Mouse (Mus musculus) CD4-positive, CD25-positive, alpha-beta regulatory T cell, adult 4 months (primary cell): ENCODE results near the gene Dhrs1. TPM values are rescaled to one million over a fixed set of nuclear protein-coding genes. Genes with fewer than 3 reads are reported as not detected.
A peak's percentile ranks its signal among the peaks of the same experiment; 100 is the strongest.

ENCODE experiments used
- ATAC-seq: one replicate; pipeline ENCODE4 v1.8.0; 2017
- polyA plus RNA-seq, 2 experiments: library from polyadenylated mRNA; unstranded; fragments of 100-300 nt; shearing (Covaris generic); gene quantifications; one replicate each; pipeline ENCODE4 v1.2.1; 2017

The Dhrs1 gene
- polyA plus RNA-seq: 10 to 100 TPM; 40.8 to 46.5 TPM

DNA sequence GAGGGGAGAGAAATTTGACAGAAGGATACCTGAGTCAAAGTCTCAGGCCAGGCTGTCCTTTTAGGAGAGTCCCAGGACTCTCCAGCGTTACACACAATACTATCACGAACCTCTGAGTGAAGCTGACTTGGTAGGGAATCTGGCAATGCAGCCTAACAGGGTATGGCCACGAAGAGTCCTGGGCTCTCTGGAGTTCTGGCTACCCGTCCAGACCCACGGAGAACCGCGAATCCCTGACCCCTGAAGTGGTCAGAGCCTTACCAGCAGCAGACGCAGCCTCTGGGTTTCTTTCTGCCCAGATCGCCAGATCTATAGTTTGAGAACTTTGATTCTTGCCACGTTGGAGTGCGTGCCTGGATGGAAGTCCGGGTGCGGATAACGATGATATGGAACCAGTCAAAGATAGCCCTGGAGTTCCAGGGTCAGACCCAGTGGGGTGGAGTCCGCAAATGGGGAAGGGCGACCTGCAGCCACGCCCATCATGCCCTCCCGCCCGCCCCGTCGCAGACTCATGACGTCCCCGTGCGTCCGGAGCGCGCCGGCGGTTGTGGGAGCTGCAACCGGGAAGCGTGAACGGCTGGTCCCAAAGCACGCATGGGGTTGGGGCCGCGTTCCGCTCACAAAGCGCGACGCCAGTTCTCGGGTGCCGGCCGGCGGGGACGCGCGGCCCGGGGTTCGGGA lies at the start of gene Dhrs1, which contains the start of gene Nop9:
Gene Dhrs1, minus strand, starts transcription at position 511 of the 681 bp plus-strand sequence.
Gene Nop9, plus strand, starts transcription at position 514 of the 681 bp plus-strand sequence.
- ATAC-seq: peak; percentile 74

DNA sequence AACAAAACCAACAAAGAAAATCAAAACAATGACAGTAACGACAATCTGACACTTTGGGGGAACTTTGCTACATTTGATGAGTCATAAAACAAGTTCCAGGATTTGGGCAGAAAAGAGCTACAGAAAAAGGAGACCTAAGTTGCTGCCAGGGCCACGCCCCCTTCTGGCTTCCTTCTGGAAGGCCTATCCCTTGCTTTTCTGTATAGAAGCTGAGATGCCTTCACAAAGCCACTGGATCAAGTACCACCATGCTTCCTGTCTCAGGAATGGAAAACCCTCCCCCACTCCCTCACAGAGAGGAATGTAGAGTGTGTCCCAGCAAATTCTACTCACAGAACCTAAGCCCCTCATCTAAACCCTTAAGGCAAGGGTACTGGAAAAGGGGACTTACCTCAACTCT lies 48.5 kb upstream of the Dhrs1 start:
- no peak for ATAC-seq

DNA sequence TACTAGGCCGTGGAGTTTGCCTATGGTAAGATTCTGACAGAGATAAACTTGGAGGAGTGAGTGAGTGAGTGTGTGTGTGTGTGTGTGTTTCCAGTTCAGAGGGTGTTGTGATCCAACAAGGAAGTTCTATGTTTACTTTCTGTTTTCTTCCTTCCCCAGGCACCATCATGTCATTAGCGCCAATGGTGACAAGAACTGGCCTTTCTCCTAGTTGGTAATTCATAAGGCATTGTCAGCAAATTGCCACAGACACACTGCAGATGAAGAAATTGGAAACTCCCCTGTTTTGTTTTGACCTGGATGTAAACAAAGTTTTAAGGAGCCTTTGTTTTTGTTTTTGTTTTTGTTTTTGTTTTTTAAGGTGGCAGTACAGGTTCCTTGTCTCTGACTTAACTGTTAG lies 48.0 kb upstream of the Dhrs1 start:
- ATAC-seq: no peak

DNA sequence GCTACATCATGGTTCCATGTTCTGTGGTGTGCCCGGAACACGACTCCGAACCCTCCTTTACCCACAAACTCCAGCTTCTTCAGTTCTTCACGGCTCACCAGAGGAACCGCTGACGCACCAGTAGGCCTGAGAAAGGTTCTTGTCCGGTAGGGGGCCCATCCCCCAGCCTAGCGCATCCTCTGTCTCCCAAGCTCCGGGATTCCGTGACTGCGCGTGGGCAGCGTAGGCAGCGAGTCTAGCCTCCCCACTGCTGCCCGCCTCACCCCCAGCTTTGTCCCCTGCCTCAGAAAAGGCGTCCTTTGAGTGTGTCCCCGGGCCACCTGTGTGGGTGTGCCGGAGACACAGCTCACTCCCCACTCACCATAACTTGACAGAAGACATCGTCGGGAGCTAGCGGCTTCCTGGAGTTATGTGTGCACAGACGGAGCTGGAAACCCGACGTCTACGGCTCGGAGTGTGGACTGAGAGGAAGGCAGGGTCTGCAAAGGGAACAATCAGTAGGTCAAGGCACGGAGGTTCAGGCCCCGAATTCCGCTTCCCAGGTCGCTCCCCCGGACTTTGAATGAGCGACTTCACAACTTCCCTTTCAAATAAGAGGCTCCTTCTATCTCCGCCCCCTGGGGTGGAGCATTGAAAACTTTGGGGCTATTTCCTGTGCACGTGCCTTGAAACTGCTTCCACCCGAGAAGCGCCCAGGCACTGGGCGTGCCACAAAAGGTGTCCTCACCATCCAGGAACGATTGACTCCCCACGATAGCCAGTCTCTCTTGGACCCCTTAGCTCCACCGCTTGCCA lies 43.0 kb upstream of the Dhrs1 start, which contains the start of gene Ripk3:
Gene Ripk3, minus strand, starts transcription at position 610 of the 795 bp plus-strand sequence.
- peak; percentile 97 for ATAC-seq

DNA sequence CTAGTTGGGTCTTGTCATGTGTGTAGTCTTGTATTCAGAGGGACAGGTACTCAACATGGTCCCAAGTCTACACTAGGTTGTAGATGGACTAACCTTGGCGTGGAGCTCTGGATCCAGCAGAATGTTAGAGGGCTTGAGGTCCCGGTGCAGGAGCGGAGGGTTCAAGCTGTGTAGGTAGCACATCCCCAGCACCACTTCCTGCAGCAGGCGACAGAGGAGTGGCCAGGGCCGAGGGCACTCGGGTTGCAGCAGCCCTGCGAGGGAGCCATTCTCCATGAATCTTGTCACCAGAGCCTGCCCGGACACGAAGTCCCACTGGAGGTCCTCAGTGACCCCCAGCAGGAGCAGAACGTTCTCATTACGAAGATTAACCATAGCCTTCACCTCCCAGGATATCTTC lies 42.2 kb upstream of the Dhrs1 start:
- ATAC-seq: no peak

DNA sequence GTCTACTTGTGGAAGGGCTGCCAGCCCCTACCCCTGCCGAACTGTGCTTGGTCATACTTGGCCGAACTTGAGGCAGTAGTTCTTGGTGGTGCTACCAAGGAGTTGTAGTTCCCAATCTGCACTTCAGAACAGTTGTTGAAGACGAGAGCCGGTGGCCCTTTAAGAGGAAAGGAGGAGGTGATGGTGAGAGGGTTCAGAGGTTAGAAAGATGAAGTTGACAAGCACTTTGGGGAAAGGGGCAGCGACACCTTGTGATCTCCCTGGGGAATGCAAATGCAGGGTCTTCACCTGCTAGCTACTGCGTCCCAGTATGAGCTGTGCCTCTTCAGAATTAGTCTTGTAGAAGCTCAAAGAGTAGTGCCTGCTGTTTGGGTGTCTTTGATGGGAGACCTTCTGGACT lies 39.7 kb upstream of the Dhrs1 start:
- ATAC-seq: no peak

DNA sequence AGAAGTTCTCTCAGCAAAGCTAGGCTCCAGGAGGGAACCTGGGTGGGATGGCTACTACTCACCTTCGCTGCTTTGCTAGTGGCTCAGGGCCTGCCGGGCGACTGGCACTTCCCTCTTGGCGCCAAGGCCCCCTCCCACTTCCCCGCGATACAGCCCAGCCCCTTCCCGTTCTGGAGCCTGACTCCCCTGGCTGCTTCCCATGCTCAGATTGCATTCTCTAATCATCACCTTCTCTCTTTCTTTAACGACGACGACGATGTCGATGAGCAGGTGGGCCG lies 38.4 kb upstream of the Dhrs1 start, which contains the start of gene Adcy4:
Gene Adcy4, minus strand, starts transcription at position 138 of the 278 bp plus-strand sequence.
- no peak for ATAC-seq

DNA sequence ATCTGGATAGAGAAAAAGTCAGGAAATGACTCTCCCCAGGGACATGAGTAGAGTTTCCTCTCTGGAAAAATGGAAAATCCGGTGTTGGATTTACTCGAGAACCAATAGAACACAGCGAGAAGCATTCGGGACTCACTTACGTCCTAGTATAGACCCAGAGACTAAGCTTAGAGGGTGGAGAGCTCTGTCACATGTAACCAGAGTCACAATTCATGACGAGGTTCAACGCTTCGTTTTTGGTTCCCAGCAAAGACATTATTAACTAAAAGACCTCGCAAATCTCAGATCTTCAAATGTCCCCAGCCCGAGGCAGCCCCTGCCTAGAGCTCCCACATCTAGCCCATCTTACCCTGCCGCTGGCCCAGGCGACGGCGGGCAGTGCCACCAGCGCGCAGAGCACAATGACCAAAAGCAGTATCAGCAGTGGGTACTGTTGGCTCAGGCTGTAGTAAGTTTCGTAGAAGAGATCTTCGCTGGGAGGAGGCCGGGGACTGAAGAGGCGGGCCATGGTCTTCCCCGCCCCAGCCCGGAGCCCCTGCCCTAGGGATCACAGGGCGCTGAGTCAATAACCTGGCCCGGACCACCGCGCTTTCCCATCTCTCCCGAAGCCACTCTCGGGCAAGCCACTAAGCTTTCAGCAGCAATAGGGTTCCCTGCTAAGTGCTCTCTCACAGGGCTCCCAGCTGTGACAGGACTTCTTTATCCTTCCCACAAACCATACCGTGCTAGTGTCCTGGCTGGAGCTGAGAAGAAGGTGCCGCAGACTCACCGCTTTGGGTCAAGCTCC lies 37.9 kb upstream of the Dhrs1 start:
- ATAC-seq: no peak

DNA sequence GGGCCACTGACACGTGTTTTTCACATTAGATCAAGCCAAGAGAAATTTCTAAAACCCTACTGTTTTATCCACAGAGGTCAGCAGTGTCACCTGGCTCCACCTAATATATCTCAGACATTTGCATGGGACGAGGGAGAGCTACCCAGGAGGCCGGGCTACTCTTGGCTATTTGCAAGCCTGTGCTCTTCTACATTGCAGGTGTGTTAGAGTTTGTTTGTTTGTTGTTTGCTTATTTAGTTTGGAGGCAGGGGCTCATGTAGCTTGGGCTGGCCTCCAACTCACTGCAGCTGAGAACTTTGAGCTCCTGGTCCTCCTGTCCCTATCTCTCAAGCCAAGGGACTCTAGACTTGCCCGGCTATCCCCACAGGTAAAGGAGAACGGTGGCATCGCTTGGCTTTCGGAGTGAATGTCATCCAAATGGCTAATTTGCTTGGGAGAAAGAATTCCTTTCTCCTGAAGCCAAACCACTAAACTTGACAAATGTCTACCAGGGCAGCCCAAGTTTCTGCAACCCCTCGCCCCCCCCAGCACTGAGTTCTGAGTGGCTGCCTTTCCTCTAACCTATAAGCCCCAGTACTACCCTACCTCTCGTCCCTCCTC lies 37.0 kb upstream of the Dhrs1 start:
- no peak for ATAC-seq

DNA sequence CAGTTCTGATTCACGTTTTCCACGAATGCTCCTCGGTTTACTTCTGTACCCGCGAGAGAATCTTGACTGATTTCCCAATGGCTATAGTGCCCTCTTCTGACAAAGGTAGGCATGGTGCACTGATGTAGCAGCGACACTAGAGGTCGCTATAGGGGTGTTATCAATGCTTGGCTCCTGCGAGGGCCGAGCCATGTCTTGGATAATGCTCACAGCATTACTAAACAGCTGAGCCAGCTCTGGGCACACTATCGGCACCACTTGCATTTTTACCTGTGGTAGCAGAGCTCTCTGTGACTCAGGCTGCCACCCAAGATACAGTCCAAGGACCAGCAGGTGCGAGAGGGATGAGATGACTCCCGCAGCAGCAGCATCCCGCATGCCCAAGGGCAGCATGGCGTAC lies 35.8 kb upstream of the Dhrs1 start:
- peak; percentile 84 for ATAC-seq

DNA sequence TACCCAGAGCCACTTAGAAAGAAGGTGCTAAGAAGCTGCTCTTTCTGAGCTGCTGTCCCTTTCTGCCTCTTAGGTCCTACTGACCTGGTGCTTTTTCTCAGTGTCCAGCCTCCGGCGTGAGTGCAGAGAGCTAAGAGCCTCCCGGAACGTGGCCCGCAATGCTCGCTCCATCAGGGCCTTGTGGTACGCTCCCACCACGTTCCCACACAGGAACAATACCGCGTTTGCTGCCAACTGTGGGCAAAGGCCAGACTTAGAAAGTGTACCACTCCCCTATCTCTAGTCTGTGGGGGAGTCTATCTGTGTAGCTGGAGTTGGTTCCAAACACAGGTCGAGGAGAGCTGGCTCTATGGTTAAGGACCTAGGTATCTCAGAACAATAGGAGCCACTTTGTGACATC lies 35.2 kb upstream of the Dhrs1 start:
- no peak for ATAC-seq

DNA sequence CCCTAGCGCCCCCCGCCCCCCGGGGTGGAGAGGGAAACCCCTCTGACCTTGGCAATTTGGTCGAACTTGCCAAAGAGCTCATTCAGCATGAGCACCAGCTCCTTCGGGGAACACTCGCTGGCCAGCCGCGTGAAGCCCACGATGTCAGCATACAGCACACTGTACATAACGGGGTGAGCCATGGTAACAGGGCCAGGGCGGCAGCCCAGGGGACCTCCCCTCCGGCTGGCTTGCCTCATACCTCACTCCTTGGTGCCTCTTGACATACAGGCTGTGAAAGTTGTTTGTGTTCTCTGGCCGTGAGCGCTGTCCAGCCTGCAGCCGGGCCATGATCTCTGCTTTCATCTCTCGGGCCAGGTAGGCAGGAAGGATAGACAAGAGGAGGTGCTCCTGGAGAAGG lies 34.2 kb upstream of the Dhrs1 start:
- no peak for ATAC-seq

DNA sequence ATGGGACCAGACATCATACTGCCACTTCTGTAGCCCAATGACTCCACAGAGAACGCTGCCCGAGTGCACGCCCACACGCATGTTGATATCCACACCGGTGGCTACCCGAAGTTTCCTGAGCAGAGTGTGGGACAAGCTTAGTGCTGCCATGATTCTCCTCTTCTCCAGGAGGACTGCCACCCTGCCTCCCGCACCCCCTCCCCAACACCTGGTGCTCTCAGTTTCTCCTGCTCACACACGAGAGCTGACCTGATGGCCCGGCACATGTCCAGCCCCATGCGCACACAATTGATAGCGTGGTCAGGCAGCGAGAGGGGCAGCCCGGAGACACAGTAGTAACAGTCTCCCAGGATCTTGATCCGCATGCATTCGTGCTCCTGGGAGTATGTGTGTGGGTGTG lies 33.2 kb upstream of the Dhrs1 start:
- ATAC-seq: no peak

DNA sequence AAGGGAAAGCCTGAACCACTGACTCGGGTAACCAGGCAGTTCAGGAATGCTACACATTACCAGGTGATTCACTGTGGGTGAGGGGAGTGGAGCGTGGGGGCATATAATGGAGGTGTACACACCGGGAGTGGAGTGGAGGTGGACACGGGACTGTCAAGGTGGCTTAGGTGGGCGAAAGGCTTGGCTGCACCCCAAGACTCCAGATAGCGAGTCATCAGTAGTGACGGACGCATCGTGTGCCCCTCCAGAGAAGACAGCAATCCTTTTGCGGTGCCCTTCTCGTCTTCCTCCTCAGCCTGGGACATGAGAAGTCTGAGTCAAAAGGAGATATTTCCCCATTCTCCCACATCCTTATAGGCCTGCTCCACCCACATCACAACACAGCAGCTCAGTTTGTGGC lies 32.3 kb upstream of the Dhrs1 start:
- no peak for ATAC-seq

DNA sequence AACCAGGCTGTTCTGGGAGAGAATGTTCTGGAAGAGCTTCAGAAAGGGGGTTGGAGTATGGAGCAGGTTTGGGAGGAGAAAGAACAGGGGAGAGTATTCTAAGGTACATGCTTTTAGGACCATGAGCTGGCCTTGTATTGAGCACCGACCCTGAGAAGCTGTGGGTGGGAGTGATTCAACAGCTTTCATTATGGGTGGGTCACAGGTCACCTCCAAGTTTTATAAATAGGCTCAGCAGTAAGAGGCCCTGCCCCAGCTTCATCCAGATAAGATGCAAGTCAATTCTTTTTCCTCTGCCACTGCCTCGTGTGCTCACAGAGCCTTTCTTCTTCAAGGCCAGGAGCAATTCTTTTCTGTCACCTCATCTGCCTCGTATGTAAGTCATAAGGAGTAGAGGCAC lies 31.7 kb upstream of the Dhrs1 start:
- no peak for ATAC-seq

DNA sequence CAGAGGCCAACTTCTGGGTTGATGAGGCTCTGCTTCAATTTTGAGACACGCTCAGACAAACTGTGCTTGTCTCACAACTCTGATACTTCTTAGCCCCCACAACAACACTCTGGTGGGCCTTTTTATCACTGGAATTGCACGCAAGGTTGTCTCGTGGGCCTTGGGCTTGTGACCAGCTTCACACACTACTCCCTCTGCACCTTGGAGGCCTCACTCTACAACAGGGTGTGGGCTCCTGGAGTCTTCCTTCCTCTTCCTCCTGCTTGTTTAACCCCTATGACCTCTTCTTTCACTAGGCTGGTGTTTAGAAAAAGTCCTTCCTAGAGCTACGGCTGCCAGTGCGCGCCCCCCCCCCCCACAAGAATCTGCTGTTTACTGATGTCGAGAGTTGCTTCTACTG lies 31.2 kb upstream of the Dhrs1 start:
- ATAC-seq: no peak

DNA sequence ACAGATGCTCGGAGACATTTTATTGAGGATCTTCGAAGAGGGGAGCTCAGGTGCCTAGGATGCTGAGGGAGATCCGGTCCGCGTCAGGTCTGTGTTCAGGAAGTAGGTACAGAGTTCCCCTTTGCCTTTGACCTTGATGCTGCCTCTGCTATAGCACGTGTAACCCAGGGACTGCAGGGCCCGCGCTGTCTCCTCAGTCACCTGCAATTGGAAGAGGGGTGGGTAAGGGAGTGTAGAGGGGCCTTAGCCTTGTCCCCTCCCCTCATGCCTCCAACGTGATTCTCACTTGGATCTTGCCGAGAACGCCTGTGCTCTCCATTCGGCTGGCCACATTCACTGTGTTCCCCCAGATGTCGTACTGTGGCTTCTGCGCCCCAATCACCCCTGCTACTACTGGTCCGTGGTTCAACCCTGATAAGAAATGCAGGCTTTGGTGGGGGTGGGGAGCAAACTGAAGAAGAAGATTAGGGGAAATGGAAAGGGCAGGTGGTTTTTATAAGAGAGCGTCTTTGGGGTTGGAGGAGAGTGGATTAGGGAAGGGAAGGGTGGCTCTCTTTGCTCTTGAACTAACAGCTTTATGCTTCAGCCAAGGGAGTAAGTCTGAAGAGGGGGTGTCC lies 23.7 kb upstream of the Dhrs1 start:
- no peak for ATAC-seq

DNA sequence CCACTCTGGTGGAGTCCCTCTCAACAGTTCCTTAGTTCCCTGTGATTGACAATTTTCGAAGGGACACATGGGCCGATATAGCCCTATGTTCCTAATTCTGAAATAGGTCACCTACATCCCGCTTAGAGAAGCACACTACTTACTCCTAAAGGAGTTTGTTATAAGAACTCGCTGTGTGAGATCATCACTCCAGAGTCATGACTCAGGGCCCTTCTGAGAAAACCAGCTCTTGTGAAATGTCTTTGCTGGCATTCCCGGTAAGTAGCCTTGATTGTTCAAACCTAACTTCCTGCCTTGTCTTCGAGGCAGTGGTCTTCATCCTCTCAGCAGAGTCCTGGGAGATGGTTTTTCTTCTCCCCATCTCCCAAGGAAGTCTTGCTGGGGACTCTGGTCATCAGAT lies 23.1 kb upstream of the Dhrs1 start:
- ATAC-seq: no peak

DNA sequence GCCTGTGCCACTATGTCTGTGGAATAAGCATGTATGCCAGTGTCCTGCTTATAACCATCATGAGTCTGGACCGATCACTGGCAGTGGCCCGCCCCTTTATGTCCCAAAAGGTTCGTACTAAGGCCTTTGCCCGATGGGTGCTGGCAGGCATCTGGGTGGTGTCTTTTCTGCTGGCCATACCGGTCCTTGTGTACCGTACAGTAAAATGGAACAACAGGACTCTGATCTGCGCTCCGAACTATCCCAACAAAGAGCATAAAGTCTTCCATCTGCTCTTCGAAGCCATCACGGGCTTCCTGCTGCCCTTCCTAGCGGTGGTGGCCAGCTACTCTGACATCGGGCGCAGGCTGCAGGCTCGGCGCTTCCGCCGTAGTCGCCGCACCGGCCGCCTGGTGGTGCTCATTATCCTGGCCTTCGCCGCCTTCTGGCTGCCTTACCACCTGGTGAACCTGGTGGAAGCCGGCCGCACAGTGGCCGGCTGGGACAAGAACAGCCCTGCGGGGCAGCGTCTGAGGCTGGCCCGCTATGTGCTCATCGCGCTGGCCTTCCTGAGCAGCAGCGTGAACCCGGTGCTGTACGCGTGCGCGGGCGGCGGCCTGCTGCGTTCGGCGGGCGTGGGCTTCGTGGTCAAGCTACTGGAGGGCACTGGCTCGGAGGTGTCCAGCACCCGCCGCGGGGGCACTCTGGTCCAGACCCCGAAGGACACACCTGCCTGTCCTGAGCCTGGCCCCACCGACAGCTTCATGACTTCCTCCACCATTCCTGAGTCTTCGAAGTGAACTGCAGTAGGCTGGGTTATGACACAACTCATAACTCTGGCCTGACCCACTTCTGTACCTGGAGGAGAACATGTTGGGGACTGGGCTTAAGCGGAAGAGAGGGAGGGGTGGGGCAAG lies 22.3 kb upstream of the Dhrs1 start:
- peak; percentile 74 for ATAC-seq

DNA sequence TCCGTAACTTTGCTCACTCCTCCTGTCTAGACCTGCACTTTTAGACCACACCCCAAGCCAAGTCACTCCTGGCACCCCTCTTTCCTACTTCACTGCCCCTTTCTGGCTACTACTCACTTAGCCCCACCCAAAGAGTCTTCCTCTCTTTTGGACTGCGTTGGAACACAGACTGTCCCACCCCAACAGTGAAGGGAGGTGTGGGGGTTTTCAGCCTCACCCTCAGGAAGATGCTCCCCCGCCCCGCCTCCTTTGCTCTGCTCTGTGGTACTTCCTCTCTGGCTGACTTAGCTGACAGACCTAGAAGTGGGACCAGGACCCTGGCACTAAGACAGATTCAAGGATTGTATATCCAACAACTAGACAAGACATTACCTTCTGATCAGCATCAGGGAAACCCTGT lies 20.2 kb upstream of the Dhrs1 start, which contains the start of gene Ltb4r1:
Gene Ltb4r1, plus strand, starts transcription at position 267 of the 400 bp plus-strand sequence.
- no peak for ATAC-seq

DNA sequence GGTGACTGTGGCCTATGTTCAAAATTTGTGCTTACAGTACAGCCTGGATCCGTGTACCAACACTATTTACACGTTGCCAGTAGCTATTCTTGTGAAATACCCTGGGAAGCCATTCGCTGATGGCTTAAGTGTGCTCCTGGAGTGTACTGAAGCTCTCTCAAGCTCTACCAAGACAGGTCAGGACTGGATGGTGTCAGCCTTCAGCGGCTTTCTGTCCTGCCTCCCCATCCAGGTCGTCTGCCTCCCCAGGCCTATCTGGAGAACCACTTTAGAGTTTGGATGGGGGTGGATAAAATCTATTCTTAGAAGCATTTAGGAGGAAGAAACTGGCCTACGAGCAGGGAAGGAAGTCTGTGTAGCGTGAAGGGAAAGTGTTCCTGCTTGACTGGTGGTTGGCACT lies 17.7 kb upstream of the Dhrs1 start:
- ATAC-seq: no peak
